Mouse (Mus musculus) adrenal gland, postnatal 4 days (tissue): Measurements from ENCODE around the gene Slc4a8. TPM values are rescaled to one million over a fixed set of nuclear protein-coding genes. Genes with fewer than 3 reads are reported as not detected.

Experiments used
- DNase-seq, 2 experiments: peaks; one replicate each; pipeline ENCODE4 v3.0.0; 2021 to 2022; ENCODE audit warnings: low spot score in 2 of 2, mixed read lengths in 2 of 2
- total RNA-seq, 2 experiments: library from RNA; stranded (reverse); gene quantifications; 2 replicates each; pipeline ENCODE4 v1.2.3; 2021

Gene Slc4a8
- total RNA-seq, 2 experiments from 2014 or later = 15.8 to 22.2 TPM

DNA sequence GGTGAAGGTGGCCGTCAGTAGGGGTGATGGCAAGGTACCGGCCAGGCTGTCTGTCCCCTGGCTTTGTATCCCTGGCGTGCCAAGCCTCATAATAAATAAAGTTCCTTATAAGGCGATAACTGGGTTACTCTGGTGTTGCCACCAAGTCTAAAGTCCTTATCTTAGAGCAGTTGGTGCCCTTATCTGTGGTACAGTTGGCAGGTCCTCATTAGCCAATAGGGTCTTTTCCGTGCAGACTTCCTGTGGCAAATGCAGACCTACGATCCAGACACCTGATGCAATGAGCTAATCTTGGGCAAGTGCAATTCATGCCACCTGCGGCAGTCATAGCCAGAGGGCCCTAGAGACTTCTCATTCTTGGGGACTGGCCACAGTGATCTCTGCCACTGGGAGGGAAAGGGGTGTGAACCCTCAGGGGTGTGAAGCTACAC lies 23.2 kb upstream of the Slc4a8 start:
- no peak for DNase-seq

DNA sequence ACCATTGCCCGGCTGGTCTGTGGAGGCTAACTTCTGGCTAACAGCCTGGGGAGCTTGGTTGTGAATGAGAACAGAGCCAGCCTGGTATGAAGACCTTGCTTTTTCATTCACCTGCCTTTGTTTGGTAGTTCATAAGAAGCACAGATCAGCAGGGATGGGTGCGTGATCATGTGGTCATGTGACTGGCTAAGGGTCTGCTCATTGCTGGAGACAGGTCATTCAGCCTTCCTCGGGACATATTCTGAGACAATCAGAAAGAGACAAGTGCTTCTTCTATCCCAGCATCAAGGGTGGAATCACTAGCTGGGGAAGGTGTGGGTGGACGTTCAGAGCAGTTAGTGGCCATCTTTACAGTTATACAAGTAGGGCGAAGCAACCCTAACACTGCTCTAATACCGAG lies 22.1 kb upstream of the Slc4a8 start:
- DNase-seq = no peak

DNA sequence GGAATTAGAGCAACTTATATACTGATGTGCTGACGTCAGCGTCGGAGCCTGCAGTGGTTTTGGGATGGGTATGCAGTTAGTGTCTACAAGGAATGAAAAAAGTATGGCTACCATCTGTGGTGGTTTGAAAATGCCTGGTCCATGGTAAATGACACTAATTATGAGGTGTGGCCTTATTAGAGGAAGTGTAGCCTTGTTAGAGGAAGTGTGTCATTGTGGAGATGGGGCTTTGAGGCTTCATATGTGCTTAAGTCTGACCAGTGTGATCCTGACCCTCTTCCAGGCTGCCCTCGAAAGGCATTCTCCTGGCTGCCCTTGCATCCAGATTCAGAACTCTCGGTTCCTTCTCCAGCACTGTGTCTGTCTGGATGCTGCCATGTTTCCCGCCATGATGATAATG lies 18.3 kb upstream of the Slc4a8 start:
- no peak for DNase-seq

DNA sequence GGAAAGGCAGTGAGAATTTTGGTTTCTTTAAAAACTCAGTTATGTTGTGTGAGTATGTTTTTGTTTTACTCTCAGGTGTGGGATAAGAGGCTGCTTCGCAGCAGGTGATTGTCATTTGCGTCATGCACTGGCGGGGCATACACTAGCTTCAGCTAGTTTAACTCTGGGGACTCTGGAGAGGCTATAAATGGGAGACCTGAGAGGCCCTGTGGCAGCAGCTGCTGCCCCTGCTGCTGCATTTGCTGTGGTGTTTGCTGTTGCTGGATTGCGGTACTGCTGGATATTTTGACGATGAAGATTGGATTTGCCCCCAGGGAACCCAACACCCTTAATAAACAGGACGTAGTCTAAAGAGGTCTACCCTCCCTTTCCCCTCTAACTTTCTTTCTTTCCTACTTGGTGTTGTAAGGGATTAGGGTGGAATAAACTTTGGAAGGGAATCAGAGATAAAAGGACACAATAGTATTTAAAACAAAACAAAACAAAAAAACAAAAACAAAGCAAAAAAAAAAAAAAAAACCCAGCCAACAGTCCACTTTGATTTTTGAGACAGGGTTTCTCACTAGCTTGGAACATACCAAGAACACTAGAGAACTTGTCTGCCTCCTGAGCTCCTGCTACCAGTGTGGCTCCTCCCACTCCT lies 14.9 kb upstream of the Slc4a8 start:
- no peak for DNase-seq

GRCm38 (mm10) chr15:100747121-100747963 lies 14.2 kb upstream of the Slc4a8 start:
- DNase-seq = no peak

- no peak for DNase-seq
Observed at GRCm38 (mm10) chr15:100748584-100748983, 13.0 kb upstream of the Slc4a8 start.

DNA sequence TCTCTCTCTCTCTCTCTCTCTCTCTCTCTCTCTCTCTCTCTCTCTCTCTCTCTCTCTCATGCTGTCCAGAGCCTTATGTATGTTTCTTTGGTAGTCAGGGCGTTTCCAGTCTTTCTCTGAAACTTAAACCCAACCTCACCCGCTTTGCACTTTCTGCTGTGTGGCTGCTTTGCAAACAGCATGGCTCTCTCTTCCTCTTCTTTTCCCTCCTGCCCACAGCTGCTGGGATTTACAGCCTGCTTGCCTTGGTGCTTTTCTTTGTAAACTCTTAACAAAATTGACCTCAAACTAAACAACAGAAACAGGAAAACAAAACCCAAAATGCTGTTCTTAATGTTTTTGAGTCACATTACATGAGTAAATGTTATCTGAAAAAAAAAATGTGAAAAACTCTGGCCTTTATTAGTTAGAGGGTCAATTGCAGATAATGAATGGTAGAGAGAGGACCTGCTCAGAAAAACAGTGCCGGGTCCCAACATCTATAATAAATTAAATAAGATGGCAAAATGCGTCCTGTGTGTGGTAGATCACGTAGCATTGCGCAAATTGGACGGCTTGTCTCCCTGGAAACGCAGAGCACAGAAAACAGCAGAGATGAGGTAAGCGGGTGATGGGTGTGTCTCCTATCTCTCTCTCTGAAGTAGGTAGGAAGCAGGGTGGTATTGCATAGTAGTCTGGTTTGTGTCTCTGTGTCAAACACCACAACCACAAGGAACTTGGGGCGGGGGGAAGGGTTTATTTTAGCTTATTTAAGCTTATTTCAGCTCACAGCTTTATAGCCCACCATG lies 11.6 kb upstream of the Slc4a8 start:
- DNase-seq = no peak

GRCm38 (mm10) chr15:100752439-100752838 lies 9.1 kb upstream of the Slc4a8 start:
- no peak for DNase-seq

DNA sequence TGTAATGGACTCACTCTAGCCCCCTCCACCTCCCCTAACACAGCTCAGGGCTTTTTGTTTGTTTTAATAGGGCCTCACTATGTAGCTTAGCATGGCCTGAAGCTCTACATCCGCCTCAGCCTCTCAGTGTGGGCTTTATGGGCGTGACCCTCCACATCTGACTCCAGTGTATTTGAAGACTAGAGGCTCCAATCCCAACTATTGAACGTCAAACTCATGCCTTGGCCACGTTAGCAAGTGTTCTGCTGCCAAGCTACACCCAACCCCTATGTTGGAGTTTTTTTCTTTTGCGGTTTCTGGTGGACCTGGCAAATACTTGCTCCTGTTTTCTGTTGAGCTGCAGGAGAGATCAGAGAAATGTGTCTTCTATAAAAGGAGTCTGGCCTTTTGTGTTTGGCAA lies 8.5 kb upstream of the Slc4a8 start:
- DNase-seq = no peak

DNA sequence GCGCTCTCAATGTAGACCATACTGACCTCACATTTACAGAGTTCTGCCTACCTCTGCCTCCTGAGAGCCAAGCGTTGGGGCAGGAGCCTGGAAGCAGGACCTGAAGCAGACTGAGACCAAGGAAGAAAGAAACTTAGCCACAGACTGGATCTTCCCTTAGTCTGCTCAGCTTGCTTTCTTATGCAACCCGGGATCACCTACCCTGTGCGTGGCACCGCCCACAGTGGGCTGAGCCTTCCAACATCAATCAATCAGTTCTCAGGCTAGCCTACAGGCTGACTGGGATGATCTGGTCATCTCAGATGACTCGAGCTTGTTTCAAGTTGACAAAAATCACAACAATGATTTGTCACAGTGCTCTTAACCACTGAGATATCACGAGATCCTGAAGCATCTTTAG lies 7.5 kb upstream of the Slc4a8 start:
- no peak for DNase-seq

- no peak for DNase-seq
Observed at GRCm38 (mm10) chr15:100754805-100755497, 6.6 kb upstream of the Slc4a8 start.

GRCm38 (mm10) chr15:100755498-100755859 lies 6.1 kb upstream of the Slc4a8 start:
- no peak for DNase-seq

DNA sequence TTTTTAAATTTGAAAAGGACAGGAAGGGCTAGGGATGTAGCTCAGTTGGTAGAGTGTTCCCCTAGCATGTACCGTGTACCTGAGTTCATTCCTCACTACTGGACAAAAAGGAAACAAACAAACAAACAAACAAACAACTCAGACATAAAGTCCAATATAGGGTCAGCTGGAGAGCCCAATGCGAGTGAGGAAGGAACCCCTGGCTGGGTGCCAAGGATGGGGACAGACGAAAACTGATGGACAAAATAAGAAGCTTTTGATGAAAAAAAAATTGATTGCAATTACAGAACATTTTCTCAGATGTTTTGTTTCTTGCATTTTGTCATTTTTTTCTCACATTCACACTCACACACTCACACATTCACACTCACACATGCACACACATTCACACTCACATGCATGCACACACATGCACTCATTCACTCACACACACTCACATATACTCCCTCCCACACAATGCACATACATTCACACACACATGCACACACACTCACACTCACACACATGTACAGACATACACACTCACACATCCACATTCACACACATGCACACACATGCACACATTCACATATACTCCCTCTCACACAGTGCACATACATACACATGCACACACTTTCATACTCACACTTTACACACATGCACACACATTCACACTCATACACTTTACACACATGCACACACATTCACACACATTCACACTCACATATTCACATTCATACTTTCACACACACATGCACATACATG lies 5.5 kb upstream of the Slc4a8 start:
- DNase-seq = no peak

DNA sequence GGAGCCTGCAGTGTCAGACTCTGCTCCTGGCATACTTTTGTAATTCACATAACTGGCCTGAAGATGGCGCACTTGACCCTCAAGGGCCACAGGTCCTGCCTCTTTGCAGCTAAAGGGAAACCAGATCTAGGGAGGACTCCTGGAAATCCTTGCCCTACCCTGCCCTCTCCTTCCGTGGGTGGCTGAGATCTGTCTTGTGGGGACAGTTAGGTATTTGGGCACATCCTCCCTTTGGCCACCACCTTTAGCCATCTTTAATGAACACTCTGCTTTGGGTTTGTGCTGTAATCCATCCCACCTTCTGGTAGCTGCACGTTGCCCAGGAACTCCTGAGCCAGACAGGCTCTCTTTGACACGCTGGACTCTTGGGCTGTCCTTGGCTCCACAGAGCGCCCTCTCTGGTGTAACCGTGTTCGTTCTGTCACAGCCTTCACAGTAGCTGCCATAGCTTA lies 4.0 kb upstream of the Slc4a8 start:
- peak in 1 of 2 experiments; percentile 57 for DNase-seq

DNA sequence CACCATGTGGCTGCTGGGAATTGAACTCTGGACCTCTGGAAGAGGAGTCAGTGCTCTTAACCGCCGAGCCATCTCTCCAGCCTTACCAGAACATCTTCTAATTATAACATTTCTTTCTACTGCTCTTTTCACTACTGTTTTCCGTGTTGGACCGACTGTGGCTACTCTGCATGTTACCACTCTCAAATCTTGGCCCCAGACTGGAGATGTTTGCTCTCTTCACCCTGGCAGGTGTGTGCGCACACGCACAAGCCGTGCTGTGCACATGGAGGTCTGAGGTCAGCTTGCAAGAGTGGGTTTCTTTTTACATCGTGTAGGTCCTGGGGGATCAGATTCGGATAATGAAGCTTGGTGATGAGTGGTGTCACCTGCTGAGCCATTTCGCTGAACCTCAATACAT lies 2.3 kb upstream of the Slc4a8 start:
- DNase-seq = no peak

DNA sequence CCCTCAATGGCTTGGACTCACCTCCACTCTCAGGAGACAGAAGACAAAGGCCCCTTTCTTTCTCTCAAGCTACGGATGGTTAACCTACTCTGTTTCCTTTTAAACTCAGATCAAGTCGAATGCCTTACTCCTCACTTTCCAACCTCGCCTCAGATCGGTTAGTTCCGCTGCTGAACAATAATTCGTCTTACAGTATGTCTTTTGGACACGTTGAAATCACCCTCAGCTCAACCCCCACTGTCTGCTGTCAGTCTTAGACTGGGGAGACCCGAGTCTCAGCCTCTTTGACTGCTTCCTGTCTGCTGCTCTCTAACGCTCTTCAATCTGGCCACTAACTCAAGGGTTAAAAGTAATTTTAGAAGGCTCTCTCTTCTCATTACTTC lies 520 bp upstream of the Slc4a8 start:
- DNase-seq = no peak

DNA sequence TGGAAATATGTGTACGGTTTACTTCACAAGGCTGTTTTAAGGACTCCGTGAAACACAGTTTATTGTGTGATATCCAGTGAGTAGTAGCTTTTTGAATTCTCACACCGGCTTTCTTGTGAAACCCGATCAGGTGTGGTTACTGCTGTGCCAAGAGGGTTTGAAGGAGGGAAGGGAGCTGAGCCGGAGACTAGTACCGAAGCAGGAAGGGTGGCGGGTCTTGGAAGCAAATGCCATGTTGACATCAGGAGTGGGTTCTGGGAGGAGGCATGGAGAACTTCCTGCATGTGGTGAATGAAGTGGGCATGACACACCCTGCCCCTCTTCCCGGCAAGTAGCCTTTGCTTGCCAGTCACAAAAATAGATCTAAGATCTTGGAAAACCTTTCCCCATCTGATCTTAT lies 1.1 kb downstream of the Slc4a8 start:
- no peak for DNase-seq

GRCm38 (mm10) chr15:100764163-100764951 lies 2.8 kb downstream of the Slc4a8 start:
- no peak for DNase-seq

GRCm38 (mm10) chr15:100766826-100767225 lies 5.3 kb downstream of the Slc4a8 start:
- no peak for DNase-seq

- DNase-seq = no peak
Observed at GRCm38 (mm10) chr15:100767851-100768250, 6.3 kb downstream of the Slc4a8 start.
